Mouse (Mus musculus) G1E (cell line): Measurements from ENCODE around the gene Ss18l2. TPM values are rescaled to one million over a fixed set of nuclear protein-coding genes. Genes with fewer than 3 reads are reported as not detected.

Experiments
- ATAC-seq: 2 replicates; pipeline ENCODE4 v1.8.0; 2016; ENCODE audit warnings: mild to moderate bottlenecking; ENCODE audit not compliant: insufficient number of reproducible peaks, poor library complexity, low FRiP score, severe bottlenecking; ENCODE audit errors: extremely low read depth
- DNase-seq: peaks from one replicate; pipeline ENCODE4 v3.0.0; 2012; ENCODE audit warnings: low spot score
- H3K27me3 ChIP-seq: 2 replicates; pipeline ENCODE4 v1.6.1; 2012; ENCODE audit warnings: mild to moderate bottlenecking, low read length, inconsistent platforms; ENCODE audit not compliant: insufficient read depth
- H3K36me3 ChIP-seq: replicated peaks from 2 replicates; pipeline ENCODE3; 2012; ENCODE audit warnings: mild to moderate bottlenecking, inconsistent platforms
- H3K4me1 ChIP-seq: 2 replicates; pipeline ENCODE4 v1.6.1; 2012; ENCODE audit warnings: low read depth, low read length, inconsistent platforms, mixed read lengths; ENCODE audit not compliant: insufficient read depth
- H3K4me3 ChIP-seq: 2 replicates; pipeline ENCODE4 v1.5.1; 2012; ENCODE audit warnings: low read depth, mild to moderate bottlenecking, inconsistent platforms, low read length, moderate library complexity, mixed read lengths
- H3K9me3 ChIP-seq: replicated peaks from 2 replicates; pipeline ENCODE4 v1.6.1; 2012; ENCODE audit warnings: inconsistent platforms
- CTCF ChIP-seq: IDR thresholded peaks from 2 replicates; pipeline ENCODE4 v1.5.1; 2012; ENCODE audit warnings: low read depth, low read length, inconsistent platforms, mixed read lengths
- GATA1 ChIP-seq: IDR thresholded peaks from 2 replicates; pipeline ENCODE4 v1.6.1; 2012; ENCODE audit warnings: borderline replicate concordance, low read length, inconsistent platforms, mixed read lengths
- GATA2 ChIP-seq: IDR thresholded peaks from 2 replicates; pipeline ENCODE4 v1.6.1; 2012; ENCODE audit warnings: low read depth, low read length, inconsistent platforms, borderline replicate concordance
- POLR2AphosphoS5 ChIP-seq: IDR thresholded peaks from 2 replicates; pipeline ENCODE4 v1.6.1; 2012; ENCODE audit warnings: low read depth, low read length, inconsistent platforms; ENCODE audit not compliant: insufficient replicate concordance
- TAL1 ChIP-seq: conservative IDR thresholded peaks from 2 replicates; pipeline ENCODE4 v1.6.1; 2012; ENCODE audit warnings: low read depth, low read length, inconsistent platforms, mixed read lengths
- polyA plus RNA-seq: library from polyadenylated mRNA; stranded (reverse); fragments of >175 nt; gene quantifications from 2 replicates; pipeline ENCODE4 v1.2.3, GENCODE M21; 2012
- total RNA-seq, 2 experiments: library from RNA; stranded (forward) in 1 of 2; stranded (reverse) in 1 of 2; fragments of 200-1000 nt in 1 of 2; fragments of >200 nt in 1 of 2; fragmentation: Nextera tagmentation in 1 of 2; gene quantifications; 2 replicates each; pipeline ENCODE4 v1.2.3; 2014 to 2017

The Ss18l2 gene
- total and polyA plus RNA-seq, 3 experiments, result 7.1 to 39.7 (median 12.9) TPM

DNA sequence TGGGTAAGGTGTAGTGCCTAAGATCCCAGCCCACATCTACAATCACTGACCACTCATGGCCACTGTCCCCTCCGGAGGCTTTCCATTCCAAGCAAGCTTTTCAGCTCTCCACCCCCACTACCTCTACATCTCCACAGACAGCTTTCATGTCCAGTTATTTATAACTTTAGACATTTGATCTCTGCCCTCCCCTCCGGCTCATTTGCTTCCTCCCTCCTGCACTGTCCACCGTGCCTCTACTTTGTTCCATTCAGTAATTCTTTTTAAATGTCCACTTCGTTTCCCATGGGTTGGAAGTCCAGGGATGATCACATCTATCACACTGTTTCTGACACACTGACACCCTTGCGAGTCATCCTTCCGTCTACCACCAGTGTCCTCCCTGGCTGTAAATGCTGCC, 2.3 kb upstream of the Ss18l2 start:
- no peak for ATAC-seq
- no peak overlapping the region for H3K4me3 ChIP-seq

GRCm38 (mm10) chr9:121708506-121709486, 1.3 kb upstream of the Ss18l2 start:
- no peak for ATAC-seq
- no peaks in the 10 kb centered on the region for H3K9me3 ChIP-seq
- peaks cover 25% of the 10 kb centered on the region for H3K36me3 ChIP-seq
- no peaks in the 10 kb centered on the region for H3K27me3 ChIP-seq
- H3K4me1 ChIP-seq, result peaks cover 69% of the 10 kb centered on the region
- DNase-seq, result no peak
- TF ChIP-seq GATA1 (no peak), GATA2 (no peak), TAL1 (no peak), CTCF (no peak), POLR2AphosphoS5 (no peak)
- H3K4me3 ChIP-seq, result no peak overlapping the region

More for the DNA sequence above, 2.3 kb upstream of the Ss18l2 start:
- no peak for TF ChIP-seq TAL1
- TF ChIP-seq CTCF, result no peak
- TF ChIP-seq POLR2AphosphoS5, result no peak
- TF ChIP-seq GATA1, result no peak
- TF ChIP-seq GATA2, result no peak
- Histone ChIP-seq H3K9me3 (no peaks in the 10 kb centered on the region), H3K4me1 (peaks cover 73% of the 10 kb centered on the region), H3K27me3 (no peaks in the 10 kb centered on the region), H3K36me3 (peaks cover 15% of the 10 kb centered on the region)
- no peak for DNase-seq

DNA sequence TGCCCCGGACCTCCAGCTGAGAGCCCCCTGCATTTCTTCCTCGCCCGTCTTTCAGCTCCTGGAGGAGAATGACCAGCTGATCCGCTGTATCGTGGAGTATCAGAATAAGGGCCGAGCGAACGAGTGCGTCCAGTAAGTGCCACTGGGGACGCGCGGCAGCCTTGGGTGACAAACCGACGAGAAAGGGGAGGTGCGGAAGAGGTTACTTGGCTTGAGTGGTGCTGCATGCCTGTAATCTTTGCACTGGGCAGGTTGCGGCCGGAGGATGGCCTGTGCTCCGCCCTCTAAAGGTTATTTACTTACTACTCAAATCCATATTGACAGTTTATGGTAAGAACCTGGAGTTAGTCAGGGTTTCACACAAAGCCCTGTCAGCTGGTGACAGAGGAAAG, 451 bp downstream of the Ss18l2 start:
- peak overlapping the region; percentile 92 for H3K4me3 ChIP-seq
- TF ChIP-seq CTCF, result no peak
- no peak for TF ChIP-seq TAL1
- TF ChIP-seq POLR2AphosphoS5, result no peak
- no peak for TF ChIP-seq GATA2
- no peak for TF ChIP-seq GATA1
- H3K9me3 ChIP-seq, result no peaks in the 10 kb centered on the region
- ATAC-seq, result no peak
- H3K36me3 ChIP-seq, result peaks cover 27% of the 10 kb centered on the region
- H3K4me1 ChIP-seq, result peaks cover 55% of the 10 kb centered on the region
- peak; percentile 33 for DNase-seq
- H3K27me3 ChIP-seq, result no peaks in the 10 kb centered on the region

- Histone ChIP-seq H3K36me3 (peaks cover 24% of the 10 kb centered on the region), H3K4me1 (peaks cover 21% of the 10 kb centered on the region), H3K4me3 (no peak overlapping the region), H3K27me3 (no peaks in the 10 kb centered on the region), H3K9me3 (peaks cover 3% of the 10 kb centered on the region; the same call in 1 of the 2 replicates)
- TF ChIP-seq TAL1, result no peak
- TF ChIP-seq POLR2AphosphoS5, result no peak
- TF ChIP-seq GATA1, result no peak
- no peak for TF ChIP-seq GATA2
- no peak for TF ChIP-seq CTCF
- ATAC-seq, result no peak
- DNase-seq, result no peak
Measured at GRCm38 (mm10) chr9:121717048-121717447, 6.9 kb downstream of the Ss18l2 start.

- H3K36me3 ChIP-seq, result peaks cover 13% of the 10 kb centered on the region
- peaks cover 19% of the 10 kb centered on the region for H3K4me1 ChIP-seq
- DNase-seq, result no peak
- TF ChIP-seq POLR2AphosphoS5 (no peak), GATA1 (no peak), GATA2 (no peak)
- no peaks in the 10 kb centered on the region for H3K27me3 ChIP-seq
- peaks cover 3% of the 10 kb centered on the region; the same call in 1 of the 2 replicates for H3K9me3 ChIP-seq
- peak overlapping the region; percentile 79 for H3K4me3 ChIP-seq
- no peak for ATAC-seq
Measured at GRCm38 (mm10) chr9:121718070-121718705, 8.1 kb downstream of the Ss18l2 start.

DNA sequence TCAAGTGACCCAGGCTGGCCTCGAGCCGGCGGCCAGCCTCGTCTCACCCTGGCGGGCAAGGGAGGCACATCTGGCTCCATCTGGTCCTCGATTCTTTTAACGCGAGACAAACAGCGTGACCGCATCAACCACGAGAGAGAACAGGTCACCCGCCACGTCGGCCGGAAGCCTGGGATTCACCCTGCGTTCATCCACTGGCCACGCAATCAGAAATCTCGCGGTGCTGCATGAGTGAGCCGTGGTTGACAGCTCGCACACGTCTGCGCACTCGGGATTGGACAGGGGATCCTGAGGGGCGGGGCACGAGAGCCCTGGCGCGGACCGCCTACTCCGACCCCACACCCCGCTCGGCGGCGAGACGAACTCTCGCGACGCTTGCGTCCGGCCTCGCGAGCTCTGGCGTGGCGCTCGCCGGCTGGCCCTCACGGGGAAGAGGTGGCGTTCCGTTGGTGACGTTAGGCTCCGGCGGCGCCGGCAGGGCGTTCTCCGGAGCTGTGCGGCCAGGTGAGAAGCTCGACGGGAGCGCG, 8.7 kb downstream of the Ss18l2 start, which contains the start of gene Nktr:
Nktr (plus strand) TSS at position 378 of the 527 bp plus-strand sequence.
- H3K9me3 ChIP-seq, result peaks cover 3% of the 10 kb centered on the region; the same call in 1 of the 2 replicates
- DNase-seq, result peak; percentile 92
- peak; percentile 94 for ATAC-seq
- H3K27me3 ChIP-seq, result no peaks in the 10 kb centered on the region
- H3K4me1 ChIP-seq, result peaks cover 19% of the 10 kb centered on the region
- peaks cover 10% of the 10 kb centered on the region for H3K36me3 ChIP-seq
- peak within 1 kb of the TSS; percentile 79 for H3K4me3 ChIP-seq
- TF ChIP-seq GATA2 (no peak), CTCF (no peak), GATA1 (no peak), POLR2AphosphoS5 (no peak), TAL1 (no peak)
